Mouse (Mus musculus): Measurements from ENCODE around the gene Lrrc57. TPM values are rescaled to one million over a fixed set of nuclear protein-coding genes. Genes with fewer than 3 reads are reported as not detected.
"Not testable (repeated sequence)": the region's sequence is repeated elsewhere in the genome, so short reads cannot be mapped to it uniquely, and the experiment has no call there.

Gene Lrrc57
- polyA plus RNA-seq, 1 experiment from 2014 or later: 26.5 TPM

DNA sequence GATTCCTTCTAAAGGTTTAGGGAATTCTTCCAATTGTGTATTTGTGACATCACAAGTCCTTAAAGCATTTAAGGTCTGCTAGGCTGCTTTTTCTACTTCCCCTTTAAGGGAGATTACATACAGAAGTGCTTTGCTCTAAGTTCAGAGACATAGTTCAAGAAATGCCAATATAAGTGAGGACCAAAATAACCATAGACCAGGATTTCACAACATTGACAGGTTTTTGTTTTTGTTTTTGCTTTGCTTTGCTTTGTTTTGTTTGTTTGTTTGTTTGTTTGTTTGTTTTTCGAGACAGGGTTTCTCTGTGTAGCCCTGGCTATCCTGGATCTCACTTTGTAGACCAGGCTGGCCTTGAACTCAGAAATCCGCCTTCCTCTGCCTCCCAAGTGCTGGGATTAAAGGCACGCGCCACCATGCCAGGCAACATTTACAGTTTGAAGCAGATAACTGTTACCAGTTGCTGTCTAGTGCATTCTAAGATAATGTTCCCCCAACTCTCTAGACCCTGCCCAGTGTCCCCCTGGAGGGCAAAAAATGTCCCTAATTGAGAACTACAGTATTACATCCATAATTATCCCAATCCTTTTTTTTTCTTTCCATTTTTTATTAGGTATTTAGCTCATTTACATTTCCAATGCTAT is 44.7 kb downstream of the Lrrc57 start:
- ATAC-seq (ENCODE audit: low FRiP score, low TSS enrichment); H3K9ac ChIP-seq (replicated peaks; ENCODE audit: low read length); H3K27ac ChIP-seq (replicated peaks; ENCODE audit: low read depth, low read length); DNase-seq; H3K4me3 ChIP-seq (replicated peaks; ENCODE audit: low read depth, low read length); H3K9me3 ChIP-seq (ENCODE audit: control insufficient read depth, low read length); H3K36me3 ChIP-seq (ENCODE audit: control insufficient read depth, insufficient read depth, low read length); H3K4me2 ChIP-seq (ENCODE audit: low read length); H3K27me3 ChIP-seq (ENCODE audit: control insufficient read depth, insufficient read depth, low read length): not testable (repeated sequence)
- 95% methylated on average over 4 of the region's 4 CpGs for WGBS
- H3K4me1 ChIP-seq (ENCODE audit: control insufficient read depth, insufficient read depth, low read length): peaks cover 17% of the 10 kb centered on the region

DNA sequence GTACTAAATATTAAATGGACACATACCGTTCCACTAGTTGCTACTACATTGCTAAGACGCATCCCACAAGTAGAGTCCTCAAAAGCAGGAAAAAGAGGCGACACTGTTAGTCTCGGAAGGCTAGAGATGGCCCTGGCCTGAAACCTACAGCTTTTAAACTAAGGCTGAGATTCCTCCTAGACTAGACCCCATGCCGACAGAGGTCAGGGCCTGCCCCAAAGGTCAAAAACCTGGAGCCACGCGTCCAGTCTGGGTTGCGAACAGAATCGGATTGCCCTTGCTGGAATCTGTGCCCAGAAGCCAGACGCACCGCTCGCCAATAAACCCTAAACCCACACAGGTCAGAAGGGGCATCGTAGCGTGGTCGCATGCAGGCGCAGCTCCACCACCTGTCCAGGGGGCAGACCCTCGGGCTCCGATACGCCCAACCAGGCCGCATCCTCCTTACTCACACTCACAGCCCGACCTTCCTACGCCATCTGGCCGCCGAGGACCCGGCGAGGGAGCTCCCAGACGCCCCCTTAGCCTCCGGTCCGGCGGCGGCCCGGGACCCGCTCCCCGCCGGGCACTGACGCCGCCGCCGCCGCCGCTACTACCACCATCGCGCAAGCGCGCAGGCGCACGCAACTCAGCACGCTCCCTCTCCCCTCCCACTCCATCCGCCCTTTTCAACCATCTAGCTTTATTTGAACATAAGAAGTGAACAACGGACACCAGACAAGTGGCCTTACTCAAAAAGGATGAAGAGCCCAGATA is 45.9 kb downstream of the Lrrc57 start, which contains the start of gene Zfp106:
TSS of gene Zfp106 (minus strand) at position 609 of the 756 bp plus-strand sequence.
- under 1% methylated on average over 50 of the region's 50 CpGs for WGBS
- peak within 1 kb of the TSS; percentile 81 for H3K4me2 ChIP-seq (ENCODE audit: low read length)
- ATAC-seq (ENCODE audit: low FRiP score, low TSS enrichment) (peak; percentile 89), DNase-seq (peak; percentile 94)
- no peaks in the 10 kb centered on the region for H3K9me3 ChIP-seq (ENCODE audit: control insufficient read depth, low read length)
- peaks cover 14% of the 10 kb centered on the region for H3K4me1 ChIP-seq (ENCODE audit: control insufficient read depth, insufficient read depth, low read length)
- no peaks in the 10 kb centered on the region for H3K36me3 ChIP-seq (ENCODE audit: control insufficient read depth, insufficient read depth, low read length)
- H3K27ac ChIP-seq (replicated peaks; ENCODE audit: low read depth, low read length): peak within 1 kb of the TSS; percentile 83
- H3K9ac ChIP-seq (replicated peaks; ENCODE audit: low read length): peak within 1 kb of the TSS; percentile 91
- no peaks in the 10 kb centered on the region for H3K27me3 ChIP-seq (ENCODE audit: control insufficient read depth, insufficient read depth, low read length)
- peak within 1 kb of the TSS; percentile 92 for H3K4me3 ChIP-seq (replicated peaks; ENCODE audit: low read depth, low read length)

DNA sequence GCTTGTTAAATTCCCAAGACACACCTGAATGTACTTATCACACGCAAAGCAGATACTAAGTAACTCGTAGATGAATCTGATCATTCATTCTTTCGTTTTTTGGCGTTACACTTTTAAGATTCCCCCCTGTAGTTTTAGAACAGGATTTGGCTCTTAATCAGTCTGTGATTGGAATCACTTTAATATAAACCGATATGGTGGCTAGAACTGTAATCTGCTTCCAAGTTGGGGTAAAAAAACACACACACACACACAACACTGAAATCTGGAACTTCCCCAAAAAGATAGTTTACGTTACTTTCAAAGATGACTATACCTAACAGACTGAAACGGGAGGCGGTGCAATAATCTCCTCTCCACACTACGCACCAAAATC is 46.5 kb downstream of the Lrrc57 start:
- Histone ChIP-seq H3K4me1 (ENCODE audit: control insufficient read depth, insufficient read depth, low read length) (peaks cover 10% of the 10 kb centered on the region), H3K9me3 (ENCODE audit: control insufficient read depth, low read length) (no peaks in the 10 kb centered on the region), H3K36me3 (ENCODE audit: control insufficient read depth, insufficient read depth, low read length) (no peaks in the 10 kb centered on the region), H3K27ac (replicated peaks; ENCODE audit: low read depth, low read length) (0 out of 2 replicates have a peak overlapping the region, but pooled peaks have one; percentile 83), H3K27me3 (ENCODE audit: control insufficient read depth, insufficient read depth, low read length) (no peaks in the 10 kb centered on the region), H3K4me2 (ENCODE audit: low read length) (peak overlapping the region; percentile 81), H3K4me3 (replicated peaks; ENCODE audit: low read depth, low read length) (peak overlapping the region; percentile 92), H3K9ac (replicated peaks; ENCODE audit: low read length) (peak overlapping the region; percentile 91)
- DNase-seq (no peak), ATAC-seq (ENCODE audit: low FRiP score, low TSS enrichment) (no peak)
- 25% methylated on average over 9 of the region's 9 CpGs for WGBS

DNA sequence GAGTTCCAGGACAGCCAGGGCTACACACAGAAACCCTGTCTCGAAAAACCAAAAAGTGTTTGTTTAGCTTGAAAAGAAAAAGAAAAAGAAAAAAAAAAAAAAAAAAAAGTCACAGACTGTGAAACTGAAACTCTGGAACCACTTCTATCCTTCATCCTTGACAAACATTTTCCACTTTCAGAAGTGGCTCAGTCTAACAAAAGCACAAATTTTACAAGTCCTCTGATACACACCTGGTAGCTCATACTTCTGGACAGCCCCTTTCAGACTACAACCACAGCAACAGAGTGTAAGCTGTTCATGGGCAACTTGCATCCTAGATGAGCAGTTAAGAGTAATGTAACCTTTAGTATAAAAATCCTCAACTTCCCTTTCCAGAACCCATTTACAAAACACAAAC is 47.8 kb downstream of the Lrrc57 start:
- ATAC-seq (ENCODE audit: low FRiP score, low TSS enrichment) (no peak), DNase-seq (no peak)
- no peaks in the 10 kb centered on the region for H3K9me3 ChIP-seq (ENCODE audit: control insufficient read depth, low read length)
- H3K36me3 ChIP-seq (ENCODE audit: control insufficient read depth, insufficient read depth, low read length): no peaks in the 10 kb centered on the region
- H3K4me3 ChIP-seq (replicated peaks; ENCODE audit: low read depth, low read length): no peak overlapping the region
- no peak overlapping the region for H3K27ac ChIP-seq (replicated peaks; ENCODE audit: low read depth, low read length)
- peaks cover 7% of the 10 kb centered on the region for H3K4me1 ChIP-seq (ENCODE audit: control insufficient read depth, insufficient read depth, low read length)
- H3K27me3 ChIP-seq (ENCODE audit: control insufficient read depth, insufficient read depth, low read length): no peaks in the 10 kb centered on the region
- WGBS: 95% methylated on average over 1 of the region's 1 CpGs
- H3K4me2 ChIP-seq (ENCODE audit: low read length): no peak overlapping the region
- no peak overlapping the region for H3K9ac ChIP-seq (replicated peaks; ENCODE audit: low read length)

- WGBS: 90% methylated on average over 3 of the region's 3 CpGs
- Histone ChIP-seq H3K27ac (replicated peaks; ENCODE audit: low read depth, low read length) (no peak overlapping the region), H3K36me3 (ENCODE audit: control insufficient read depth, insufficient read depth, low read length) (peaks cover 7% of the 10 kb centered on the region; the same call in 1 of the 2 replicates), H3K9ac (replicated peaks; ENCODE audit: low read length) (no peak overlapping the region), H3K4me1 (ENCODE audit: control insufficient read depth, insufficient read depth, low read length) (peaks cover 7% of the 10 kb centered on the region), H3K9me3 (ENCODE audit: control insufficient read depth, low read length) (no peaks in the 10 kb centered on the region), H3K27me3 (ENCODE audit: control insufficient read depth, insufficient read depth, low read length) (no peaks in the 10 kb centered on the region), H3K4me3 (replicated peaks; ENCODE audit: low read depth, low read length) (no peak overlapping the region), H3K4me2 (ENCODE audit: low read length) (no peak overlapping the region)
- no peak for DNase-seq
- ATAC-seq (ENCODE audit: low FRiP score, low TSS enrichment): no peak
Observed at GRCm38 (mm10) chr2:120558813-120559212, 50.5 kb downstream of the Lrrc57 start.

- DNase-seq: no peak
- 85% methylated on average over 3 of the region's 3 CpGs for WGBS
Observed at GRCm38 (mm10) chr2:120556868-120557267, 52.5 kb downstream of the Lrrc57 start.

More at GRCm38 (mm10) chr2:120556868-120557267, 52.5 kb downstream of the Lrrc57 start:
- Histone ChIP-seq H3K27ac (replicated peaks; ENCODE audit: low read depth, low read length) (no peak overlapping the region), H3K27me3 (ENCODE audit: control insufficient read depth, insufficient read depth, low read length) (no peaks in the 10 kb centered on the region), H3K4me2 (ENCODE audit: low read length) (no peak overlapping the region), H3K4me1 (ENCODE audit: control insufficient read depth, insufficient read depth, low read length) (no peaks in the 10 kb centered on the region), H3K9me3 (ENCODE audit: control insufficient read depth, low read length) (no peaks in the 10 kb centered on the region), H3K9ac (replicated peaks; ENCODE audit: low read length) (no peak overlapping the region), H3K36me3 (ENCODE audit: control insufficient read depth, insufficient read depth, low read length) (peaks cover 23% of the 10 kb centered on the region), H3K4me3 (replicated peaks; ENCODE audit: low read depth, low read length) (no peak overlapping the region)
- no peak for ATAC-seq (ENCODE audit: low FRiP score, low TSS enrichment)

Other genes with a start within 250 kb of the Lrrc57 start
- gene Ganc, start 205.6 kb downstream of the Lrrc57 start, polyA plus RNA-seq (2014; fragmentation: Nextera tagmentation; extraction: Ambion mirVana): 7.8 and 9.2 TPM in 2 replicates
- gene Tmem87a, start 205.4 kb downstream of the Lrrc57 start, polyA plus RNA-seq (2014; fragmentation: Nextera tagmentation; extraction: Ambion mirVana): 11.1 and 12.1 TPM in 2 replicates
- 0.39 and 0.80 TPM in 2 replicates for gene Capn3, start 153.5 kb downstream of the Lrrc57 start, polyA plus RNA-seq (2014; fragmentation: Nextera tagmentation; extraction: Ambion mirVana)
- gene Zfp106, start 45.7 kb downstream of the Lrrc57 start, polyA plus RNA-seq (2014; fragmentation: Nextera tagmentation; extraction: Ambion mirVana): 46.6 and 53.6 TPM in 2 replicates
- gene Snap23, start 41.8 kb downstream of the Lrrc57 start, polyA plus RNA-seq (2014; fragmentation: Nextera tagmentation; extraction: Ambion mirVana): 11.9 and 20.2 TPM in 2 replicates
- gene Haus2, start 137 bp downstream of the Lrrc57 start, polyA plus RNA-seq (2014; fragmentation: Nextera tagmentation; extraction: Ambion mirVana): 27.4 and 32.6 TPM in 2 replicates
- gene Stard9, start 19.6 kb upstream of the Lrrc57 start, polyA plus RNA-seq (2014; fragmentation: Nextera tagmentation; extraction: Ambion mirVana): 4.7 and 4.8 TPM in 2 replicates
- gene Cdan1, start 240.6 kb upstream of the Lrrc57 start, polyA plus RNA-seq (2014; fragmentation: Nextera tagmentation; extraction: Ambion mirVana): 7.6 and 7.7 TPM in 2 replicates
- gene Ttbk2, start 241.1 kb upstream of the Lrrc57 start, polyA plus RNA-seq (2014; fragmentation: Nextera tagmentation; extraction: Ambion mirVana): 14.1 and 15.9 TPM in 2 replicates